Mouse (Mus musculus) liver, embryonic 14.5 days (tissue): ENCODE data around the gene Runx3. TPM values are rescaled to one million over a fixed set of nuclear protein-coding genes. Genes with fewer than 3 reads are reported as not detected.
A peak's percentile ranks its signal among the peaks of the same experiment; 100 is the strongest.

Experiments used
- ATAC-seq: fragments of 200-750 bp; cut with Nextera tagmentation; 2 replicates; pipeline ENCODE4 v1.8.0; 2017; ENCODE audit warnings: moderate number of reproducible peaks, mild to moderate bottlenecking, moderate library complexity; ENCODE audit not compliant: insufficient read depth
- DNase-seq, 3 experiments: peaks; one replicate each; pipeline ENCODE4 v3.0.0-alpha.2; 2012 to 2013; ENCODE audit warnings: low read depth in 3 of 3, low spot score in 3 of 3
- H3K27ac ChIP-seq: fragments of 300-500 bp; sonication (generic); 2 replicates; pipeline ENCODE4 v1.5.1; 2014; ENCODE audit warnings: moderate library complexity, mild to moderate bottlenecking, control low read depth, inconsistent platforms
- H3K27me3 ChIP-seq: fragments of 300-500 bp; sonication (generic); 2 replicates; pipeline ENCODE4 v1.6.1; 2014; ENCODE audit warnings: mild to moderate bottlenecking, low read length, moderate library complexity; ENCODE audit not compliant: control insufficient read depth, insufficient read depth
- H3K36me3 ChIP-seq: fragments of 300-500 bp; sonication (generic); replicated peaks from 2 replicates; pipeline ENCODE4 v1.6.1; 2014; ENCODE audit warnings: low read depth; ENCODE audit not compliant: control insufficient read depth, insufficient read depth
- H3K4me1 ChIP-seq, 2 experiments: fragments of 200-500 bp in 1 of 2; fragments of 300-500 bp in 1 of 2; sonication (generic) in 1 of 2; replicated peaks; 2 replicates each; pipeline ENCODE4 v1.6.1; 2012 to 2014; ENCODE audit warnings: antibody characterized with exemption in 1 of 2, inconsistent platforms in 1 of 2, low read length in 1 of 2; ENCODE audit not compliant: control insufficient read depth in 2 of 2, insufficient read depth in 2 of 2
- H3K4me2 ChIP-seq: fragments of 300-500 bp; sonication (generic); 2 replicates; pipeline ENCODE4 v1.6.1; 2014; ENCODE audit warnings: low read depth, mild to moderate bottlenecking, control low read depth, moderate library complexity
- H3K4me3 ChIP-seq, 2 experiments: fragments of 200-500 bp in 1 of 2; fragments of 300-500 bp in 1 of 2; sonication (generic) in 1 of 2; 2 replicates each; pipeline ENCODE4 v1.5.1; 2012 to 2014; ENCODE audit warnings: low read depth in 2 of 2, low read length in 2 of 2, mild to moderate bottlenecking in 2 of 2, control low read depth in 1 of 2, inconsistent platforms in 1 of 2, moderate library complexity in 1 of 2; ENCODE audit not compliant: insufficient read depth in 1 of 2
- H3K9ac ChIP-seq: fragments of 300-500 bp; sonication (generic); replicated peaks from 2 replicates; pipeline ENCODE4 v1.6.1; 2014; ENCODE audit warnings: mild to moderate bottlenecking, control low read depth, moderate library complexity
- H3K9me3 ChIP-seq: fragments of 300-500 bp; sonication (generic); 2 replicates; pipeline ENCODE4 v1.6.1; 2016; ENCODE audit warnings: low read length, mixed read lengths; ENCODE audit not compliant: control insufficient read depth
- CTCF ChIP-seq: IDR thresholded peaks from 2 replicates; pipeline ENCODE4 v1.5.1; 2016; ENCODE audit warnings: antibody characterized with exemption, low read depth, control low read depth
- EP300 ChIP-seq: IDR thresholded peaks from 2 replicates; pipeline ENCODE4 v1.6.1; 2016; ENCODE audit warnings: antibody characterized with exemption, low read depth
- WGBS: fragments of 180-500 bp; shearing (Covaris S2); extraction: QIAGEN DNeasy Blood & Tissue Kit; methylation state at CpG from one replicate; pipeline ENCODE4 v1.1.7; 2014; ENCODE audit not compliant: insufficient replicate concordance; 5-methylcytosine and 5-hydroxymethylcytosine counted together
- polyA plus RNA-seq, 2 experiments: library from polyadenylated mRNA; depleted of rRNA in 1 of 2; stranded (reverse) in 1 of 2; unstranded in 1 of 2; fragments of >200 nt; fragmentation: Nextera tagmentation in 1 of 2; extraction: Ambion mirVana in 1 of 2; gene quantifications; 2 replicates each; pipeline versions ENCODE4 v1.2.1 to v1.2.3; 2012 to 2014

Runx3 gene
- polyA plus RNA-seq, 2 experiments = 0.99 to 1.2 TPM

GRCm38 (mm10) chr4:135151988-135152594 lies 31.6 kb downstream of the Runx3 start:
- peak overlapping the region; percentile 4 to 51; a peak in 3 of 4 replicates for H3K4me3 ChIP-seq
- no peak for DNase-seq
- peak; percentile 70; the same call in 1 of the 2 replicates for ATAC-seq
- H3K36me3 ChIP-seq = no peaks in the 10 kb centered on the region
- no peaks in the 10 kb centered on the region for H3K4me1 ChIP-seq
- 2% methylated on average over 43 of the region's 63 CpGs for WGBS
- H3K27ac ChIP-seq = no peak overlapping the region
- H3K9ac ChIP-seq = peak overlapping the region; percentile 34; the same call in 1 of the 2 replicates
- H3K27me3 ChIP-seq = peaks cover 95% of the 10 kb centered on the region
- TF ChIP-seq EP300 (no peak), CTCF (no peak)
- H3K4me2 ChIP-seq = peak overlapping the region; percentile 59
- no peaks in the 10 kb centered on the region for H3K9me3 ChIP-seq

- H3K36me3 ChIP-seq = no peaks in the 10 kb centered on the region
Observed at GRCm38 (mm10) chr4:135152834-135153259, 32.4 kb downstream of the Runx3 start.

GRCm38 (mm10) chr4:135153260-135154088 lies 33.0 kb downstream of the Runx3 start:
- Histone ChIP-seq H3K27ac (no peak overlapping the region), H3K4me1 (0 out of 4 replicates have a peak, but pooled peaks cover 0 to under 1% of the 10 kb centered on the region in 2 experiments), H3K36me3 (no peaks in the 10 kb centered on the region), H3K9ac (no peak overlapping the region; the same call in 1 of the 2 replicates), H3K4me3 (peak overlapping the region; percentile 12 to 51), H3K4me2 (peak overlapping the region; percentile 59), H3K9me3 (no peaks in the 10 kb centered on the region), H3K27me3 (peaks cover 88% of the 10 kb centered on the region)
- no peak for ATAC-seq
- 1% methylated on average over 39 of the region's 39 CpGs for WGBS
- DNase-seq = no peak
- no peak for TF ChIP-seq CTCF
- TF ChIP-seq EP300 = no peak

More at GRCm38 (mm10) chr4:135152834-135153259, 32.4 kb downstream of the Runx3 start:
- peak overlapping the region; percentile 40 for H3K9ac ChIP-seq
- no peaks in the 10 kb centered on the region for H3K9me3 ChIP-seq
- H3K4me1 ChIP-seq = no peaks in the 10 kb centered on the region
- peaks cover 94% of the 10 kb centered on the region for H3K27me3 ChIP-seq
- no peak overlapping the region for H3K27ac ChIP-seq
- peak overlapping the region; percentile 12 to 51 for H3K4me3 ChIP-seq
- under 1% methylated on average over 41 of the region's 45 CpGs for WGBS
- TF ChIP-seq CTCF = no peak
- no peak for TF ChIP-seq EP300
- peak overlapping the region; percentile 59 for H3K4me2 ChIP-seq
- ATAC-seq (peak; percentile 36; the same call in 1 of the 2 replicates), DNase-seq (peak in 1 of 3 experiments; percentile 7)

GRCm38 (mm10) chr4:135154089-135154949 lies 33.9 kb downstream of the Runx3 start:
- H3K27me3 ChIP-seq = peaks cover 81% of the 10 kb centered on the region
- H3K36me3 ChIP-seq = no peaks in the 10 kb centered on the region
- H3K9ac ChIP-seq = no peak overlapping the region
- WGBS = 13% methylated on average over 21 of the region's 21 CpGs
- no peak overlapping the region for H3K27ac ChIP-seq
- H3K4me1 ChIP-seq = 0 out of 4 replicates have a peak, but pooled peaks cover 0 to 1% of the 10 kb centered on the region in 2 experiments
- H3K9me3 ChIP-seq = no peaks in the 10 kb centered on the region
- peak overlapping the region; percentile 12 to 51; a peak in 2 of 4 replicates for H3K4me3 ChIP-seq
- ATAC-seq = no peak
- TF ChIP-seq EP300 (no peak), CTCF (no peak)
- H3K4me2 ChIP-seq = peak overlapping the region; percentile 59
- DNase-seq = no peak
